Mouse (Mus musculus): Measurements from ENCODE around the gene Madd.

Gene Madd

DNA sequence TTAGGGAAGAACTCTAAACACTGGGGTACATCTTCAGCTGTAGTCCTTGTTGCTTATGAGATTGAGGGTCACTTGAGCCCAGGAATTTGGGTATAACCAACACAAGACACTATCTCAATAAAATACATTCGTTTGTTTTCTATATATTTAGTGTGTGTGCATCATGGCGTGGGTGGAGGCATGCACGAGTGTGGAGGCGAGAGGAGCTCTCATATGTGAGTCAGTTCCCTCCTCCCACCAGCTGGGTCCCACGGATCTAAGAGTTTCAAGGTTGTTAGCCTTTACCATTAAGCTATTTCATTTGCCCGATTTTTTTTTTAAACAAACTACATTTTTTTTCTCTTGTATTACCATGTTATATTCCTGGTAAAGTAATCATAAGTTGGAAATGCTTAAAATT is 92.8 kb downstream of the Madd start:
- DNase-seq (ENCODE audit: low spot score) = no peak

DNA sequence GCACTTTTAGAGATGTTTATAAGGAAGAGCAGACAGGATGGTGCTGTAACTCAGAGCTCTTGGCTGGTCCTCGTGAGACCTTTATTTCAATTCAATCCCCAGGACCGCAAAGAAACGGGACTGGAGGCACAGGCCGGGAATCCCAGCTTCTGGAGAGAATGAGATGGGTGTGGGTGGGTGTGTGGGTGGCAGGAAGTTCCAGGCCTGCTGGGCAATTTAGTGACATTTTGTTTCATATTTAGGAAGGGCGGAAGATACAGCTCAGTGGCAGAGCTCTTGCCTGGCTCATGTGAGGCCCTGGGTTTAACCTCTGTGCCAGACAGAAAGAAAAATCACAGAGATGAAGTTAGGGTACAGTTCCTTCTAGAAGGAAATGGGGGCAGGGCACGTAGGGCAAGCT is 93.4 kb downstream of the Madd start:
- DNase-seq (ENCODE audit: low spot score) = no peak

GRCm38 (mm10) chr2:91088987-91089386 is 94.7 kb downstream of the Madd start:
- DNase-seq (ENCODE audit: low spot score) = no peak

GRCm38 (mm10) chr2:91087453-91087852 is 96.2 kb downstream of the Madd start:
- DNase-seq (ENCODE audit: low spot score) = no peak

Data from yolk sac, embryonic 10.5 days (tissue).